Mouse (Mus musculus): ENCODE measurements around the gene Gbp9. TPM values are rescaled to one million over a fixed set of nuclear protein-coding genes. Genes with fewer than 3 reads are reported as not detected.
"Not testable (repeated sequence)": the region's sequence is repeated elsewhere in the genome, so short reads cannot be mapped to it uniquely, and the experiment has no call there.

The Gbp9 gene
- total RNA-seq, 2 experiments from 2014 or later = 4.9 to 7.0 TPM

- DNase-seq = no peak
Observed at GRCm38 (mm10) chr5:105060224-105060623, 79.1 kb downstream of the Gbp9 start.

DNA sequence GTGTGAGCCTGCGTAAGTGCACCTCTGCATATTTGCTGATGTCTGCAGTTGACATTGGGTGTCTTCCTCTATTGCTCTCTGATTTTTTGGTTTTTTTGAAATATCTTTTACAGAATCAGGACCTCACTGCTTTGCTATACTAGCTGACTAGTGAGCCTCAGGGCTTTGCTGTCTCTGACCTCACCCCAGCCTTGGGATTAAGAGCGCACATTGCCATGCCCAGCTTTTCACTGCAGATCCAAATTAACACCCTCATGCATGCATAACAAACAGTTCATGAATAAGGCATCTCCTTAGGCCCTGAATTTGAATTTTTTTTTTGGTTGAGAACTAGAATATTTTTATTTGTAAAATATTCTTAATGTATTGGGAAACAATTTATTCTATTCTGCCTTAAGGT is 84.1 kb downstream of the Gbp9 start:
- DNase-seq = no peak

GRCm38 (mm10) chr5:105053471-105054169 is 85.7 kb downstream of the Gbp9 start:
- DNase-seq = not testable (repeated sequence)

DNA sequence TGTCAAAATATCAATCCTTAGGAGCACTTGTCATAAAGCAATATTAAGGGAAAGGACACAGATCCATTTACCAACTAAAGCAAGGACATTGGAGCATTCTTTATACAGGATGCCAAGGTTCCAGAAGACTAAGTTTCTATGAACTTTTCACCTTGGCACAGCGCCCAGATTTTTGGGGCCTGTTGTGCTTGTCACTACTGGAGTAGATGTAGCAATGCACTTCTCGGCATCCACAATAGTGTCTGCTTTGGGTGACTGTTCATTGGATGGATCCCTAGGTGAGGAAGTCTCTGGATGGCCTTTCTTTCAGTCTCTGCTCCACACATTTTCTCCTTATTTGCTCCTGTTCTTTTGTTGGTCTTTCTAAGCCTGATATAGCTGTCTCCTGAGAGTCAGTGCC is 107.0 kb downstream of the Gbp9 start:
- peak; percentile 29 for DNase-seq

Other genes starting within 250 kb of the Gbp9 start
- gene Abcg3, start 156.8 kb downstream of the Gbp9 start, total RNA-seq (2021) = under 1 TPM; 0.19 to 0.27 TPM
- under 1 TPM in 1 of 2 experiments, not detected in 1; 0.16 TPM for gene Gbp8, start within 50 bp of the Gbp9 start, total RNA-seq (2021)
- gene Gbp4, start within 50 bp of the Gbp9 start, total RNA-seq (2021) = 1 to 10 TPM; 1.2 to 2.1 TPM
- gene Gbp10, start 100.0 kb upstream of the Gbp9 start, total RNA-seq (2021) = under 1 TPM; 0.21 to 0.25 TPM
- gene Gm43302, start 154.2 kb upstream of the Gbp9 start, total RNA-seq (2021) = under 1 TPM in 1 of 2 experiments, not detected in 1; 0.05 TPM
- gene Gbp6, start 154.2 kb upstream of the Gbp9 start, total RNA-seq (2021) = 1 to 10 TPM; 1.1 to 1.6 TPM